In genomic region chr16:38713404-38714258, GRCm38 (mm10) we compare ENCODE assay signal across 9 mouse cellular contexts. TPM values are rescaled to one million over a fixed set of nuclear protein-coding genes. Genes with fewer than 3 reads are reported as not detected.
DNase-seq lines count a peak whose midpoint lies in the region; ATAC-seq and TF ChIP-seq lines count a peak whose summit lies in the region.
"Had no signal": no experiment of that assay in that cellular context is flagged by ENCODE, and none has a peak within 500 bp of the region (broad histone marks: within the 10 kb centered on the region; RNA-seq: fewer than 3 reads in every experiment).

No protein-coding gene starts in this region.

- ATAC-seq in liver, embryonic 12.5 days = peak; percentile 30
- peak; percentile 69 for ATAC-seq in stomach, embryonic 15.5 days (ENCODE audit: insufficient read depth, low FRiP score, low read depth)

- no peak for TF ChIP-seq CTCF in gastrocnemius, adult 2 months (IDR thresholded peaks at IDR 0.05)

- peak overlapping the region; percentile 55 for H3K9ac ChIP-seq in liver, embryonic 12.5 days
- peak overlapping the region; percentile 77; the same call in 1 of the 2 replicates for H3K9ac ChIP-seq in stomach, embryonic 15.5 days

- 28% methylated on average over 17 of the region's 17 CpGs for WGBS in forebrain, embryonic 10.5 days
- WGBS in liver, embryonic 12.5 days (ENCODE audit: insufficient replicate concordance) = 23% methylated on average over 17 of the region's 17 CpGs
- WGBS in stomach, embryonic 15.5 days = 14% methylated on average over 17 of the region's 17 CpGs

- H3K4me3 ChIP-seq in gastrocnemius, adult 2 months = peak overlapping the region; percentile 90
- peak overlapping the region; percentile 76 for H3K4me3 ChIP-seq in forebrain, embryonic 10.5 days
- H3K4me3 ChIP-seq in liver, embryonic 12.5 days = peak overlapping the region; percentile 56
- H3K4me3 ChIP-seq in stomach, embryonic 15.5 days (replicated peaks) = peak overlapping the region; percentile 76

- H3K9me3 ChIP-seq in forebrain, embryonic 10.5 days = no peaks in the 10 kb centered on the region
- no peaks in the 10 kb centered on the region for H3K9me3 ChIP-seq in liver, embryonic 12.5 days (replicated peaks)
- no peaks in the 10 kb centered on the region for H3K9me3 ChIP-seq in stomach, embryonic 15.5 days

- peaks cover 30% of the 10 kb centered on the region for H3K27me3 ChIP-seq in forebrain, embryonic 10.5 days (ENCODE audit: poor library complexity, severe bottlenecking)
- peaks cover 56% of the 10 kb centered on the region for H3K27me3 ChIP-seq in liver, embryonic 12.5 days (replicated peaks)
- no peaks in the 10 kb centered on the region for H3K27me3 ChIP-seq in stomach, embryonic 15.5 days (replicated peaks)

- peak overlapping the region; percentile 97 for H3K27ac ChIP-seq in gastrocnemius, adult 2 months
- H3K27ac ChIP-seq in forebrain, embryonic 10.5 days = peak overlapping the region; percentile 90
- H3K27ac ChIP-seq in liver, embryonic 12.5 days = peak overlapping the region; percentile 63
- H3K27ac ChIP-seq in stomach, embryonic 15.5 days = peak overlapping the region; percentile 96

- peaks cover 27% of the 10 kb centered on the region for H3K4me1 ChIP-seq in forebrain, embryonic 10.5 days
- H3K4me1 ChIP-seq in liver, embryonic 12.5 days = peaks cover 13% of the 10 kb centered on the region; the same call in 1 of the 2 replicates
- no peaks in the 10 kb centered on the region for H3K4me1 ChIP-seq in stomach, embryonic 15.5 days

- no peaks in the 10 kb centered on the region for H3K36me3 ChIP-seq in forebrain, embryonic 10.5 days (replicated peaks)
- H3K36me3 ChIP-seq in liver, embryonic 12.5 days = no peaks in the 10 kb centered on the region
- H3K36me3 ChIP-seq in stomach, embryonic 15.5 days = no peaks in the 10 kb centered on the region

- intact Hi-C loops in gastrocnemius, adult 2 months (cut with DNase I) = no loop called here
- intact Hi-C loops in gastrocnemius, postnatal 14 days (cut with DNase I; ENCODE audit: low total_unique reads) = no loop called here

- peak overlapping the region; percentile 75 for H3K4me2 ChIP-seq in liver, embryonic 12.5 days
- H3K4me2 ChIP-seq in stomach, embryonic 15.5 days = peak overlapping the region; percentile 79

- no peak for DNase-seq in gastrocnemius, adult 2 months
- no peak for DNase-seq in gastrocnemius, postnatal 14 days
- DNase-seq in CD4-positive helper T cell, adult 2 months (ENCODE audit: low read depth, low spot score) = peak; percentile 84
- DNase-seq in forebrain, embryonic 10.5 days (ENCODE audit: extremely low spot score, low spot score) = no peak
- no peak for DNase-seq in thymus, postnatal 25 days
- no peak for DNase-seq in adrenal gland, postnatal 25 days

RNA-seq across cellular contexts. Expression of gene Arhgap31, which starts 0.6 kb away (rescaled TPM):
- 10 to 100 TPM; 11.9 to 18.6 TPM for total RNA-seq in gastrocnemius, adult 2 months (2021)
- total RNA-seq in gastrocnemius, postnatal 14 days (2021) = 10 to 100 TPM; 20.8 to 22.6 TPM
- polyA plus RNA-seq in forebrain, embryonic 10.5 days (2016; fragmentation: Nextera tagmentation; extraction: Ambion mirVana) = 7.3 and 7.4 TPM in 2 replicates
- polyA plus RNA-seq in liver, embryonic 12.5 days (2016; fragmentation: Nextera tagmentation; extraction: Ambion mirVana) = 3.5 and 4.0 TPM in 2 replicates
- polyA plus RNA-seq in stomach, embryonic 15.5 days (2015; fragmentation: Nextera tagmentation; extraction: Ambion mirVana) = 9.8 and 10.1 TPM in 2 replicates
- 26.1 and 28.4 TPM in 2 replicates for total RNA-seq in adrenal gland, postnatal 25 days (2021)

RNA-seq across cellular contexts. Expression of gene B4galt4, which starts 28.4 kb away (rescaled TPM):
- 1 to 10 TPM; 3.3 to 7.0 TPM for total RNA-seq in gastrocnemius, adult 2 months (2021)
- total RNA-seq in gastrocnemius, postnatal 14 days (2021) = 1 to 10 TPM; 3.6 to 5.7 TPM
- polyA plus RNA-seq in forebrain, embryonic 10.5 days (2016; fragmentation: Nextera tagmentation; extraction: Ambion mirVana) = 27.1 and 27.8 TPM in 2 replicates
- polyA plus RNA-seq in liver, embryonic 12.5 days (2016; fragmentation: Nextera tagmentation; extraction: Ambion mirVana) = 4.7 and 5.7 TPM in 2 replicates
- polyA plus RNA-seq in stomach, embryonic 15.5 days (2015; fragmentation: Nextera tagmentation; extraction: Ambion mirVana) = 21.1 and 21.8 TPM in 2 replicates
- total RNA-seq in adrenal gland, postnatal 25 days (2021) = 7.4 and 12.0 TPM in 2 replicates
- total RNA-seq: MEL had no signal
